Mouse (Mus musculus): ENCODE measurements around the gene Inha. TPM values are rescaled to one million over a fixed set of nuclear protein-coding genes. Genes with fewer than 3 reads are reported as not detected.
A peak's percentile ranks its signal among the peaks of the same experiment; 100 is the strongest.

Gene Inha
- polyA plus RNA-seq, 1 experiment = 5.5 TPM

GRCm38 (mm10) chr1:75538597-75539190 is 31.8 kb downstream of the Inha start:
- Histone ChIP-seq H3K4me1 (ENCODE audit: control insufficient read depth, insufficient read depth, low read length) (no peaks in the 10 kb centered on the region), H3K4me3 (ENCODE audit: insufficient read depth, low read length) (no peak overlapping the region), H3K27ac (ENCODE audit: insufficient read depth, low read length) (no peak overlapping the region)
- TF ChIP-seq POLR2A (IDR thresholded peaks at IDR 0.05; ENCODE audit: low read depth, low read length) = no peak
- TF ChIP-seq CTCF (IDR thresholded peaks at IDR 0.05; ENCODE audit: borderline replicate concordance, insufficient read depth, low read length) = no peak

GRCm38 (mm10) chr1:75541496-75541895 is 34.6 kb downstream of the Inha start:
- Histone ChIP-seq H3K27ac (ENCODE audit: insufficient read depth, low read length) (no peak overlapping the region), H3K4me3 (ENCODE audit: insufficient read depth, low read length) (no peak overlapping the region), H3K4me1 (ENCODE audit: control insufficient read depth, insufficient read depth, low read length) (no peaks in the 10 kb centered on the region)
- no peak for TF ChIP-seq POLR2A (IDR thresholded peaks at IDR 0.05; ENCODE audit: low read depth, low read length)
- TF ChIP-seq CTCF (IDR thresholded peaks at IDR 0.05; ENCODE audit: borderline replicate concordance, insufficient read depth, low read length) = no peak

GRCm38 (mm10) chr1:75544351-75544750 is 37.5 kb downstream of the Inha start:
- TF ChIP-seq CTCF (IDR thresholded peaks at IDR 0.05; ENCODE audit: borderline replicate concordance, insufficient read depth, low read length) (no peak), POLR2A (IDR thresholded peaks at IDR 0.05; ENCODE audit: low read depth, low read length) (no peak)
- no peak overlapping the region for H3K27ac ChIP-seq (ENCODE audit: insufficient read depth, low read length)
- H3K4me3 ChIP-seq (ENCODE audit: insufficient read depth, low read length) = no peak overlapping the region
- no peaks in the 10 kb centered on the region for H3K4me1 ChIP-seq (ENCODE audit: control insufficient read depth, insufficient read depth, low read length)

- Histone ChIP-seq H3K27ac (ENCODE audit: insufficient read depth, low read length) (no peak within 1 kb of the TSS), H3K4me1 (ENCODE audit: control insufficient read depth, insufficient read depth, low read length) (no peaks in the 10 kb centered on the region), H3K4me3 (ENCODE audit: insufficient read depth, low read length) (peak within 1 kb of the TSS; percentile 68)
- no peak for TF ChIP-seq CTCF (IDR thresholded peaks at IDR 0.05; ENCODE audit: borderline replicate concordance, insufficient read depth, low read length)
- TF ChIP-seq POLR2A (IDR thresholded peaks at IDR 0.05; ENCODE audit: low read depth, low read length) = peak; percentile 59
These were observed 39.4 kb downstream of the Inha start, which contains the start of gene Slc4a3 for GRCm38 (mm10) chr1:75545965-75546956. Gene Slc4a3 (plus strand): TSS chr1:75546266.

GRCm38 (mm10) chr1:75547351-75547750 is 40.5 kb downstream of the Inha start:
- H3K27ac ChIP-seq (ENCODE audit: insufficient read depth, low read length) = no peak overlapping the region
- H3K4me3 ChIP-seq (ENCODE audit: insufficient read depth, low read length) = no peak overlapping the region
- TF ChIP-seq POLR2A (IDR thresholded peaks at IDR 0.05; ENCODE audit: low read depth, low read length) (no peak), CTCF (IDR thresholded peaks at IDR 0.05; ENCODE audit: borderline replicate concordance, insufficient read depth, low read length) (no peak)
- H3K4me1 ChIP-seq (ENCODE audit: control insufficient read depth, insufficient read depth, low read length) = no peaks in the 10 kb centered on the region

GRCm38 (mm10) chr1:75548083-75548482 is 41.2 kb downstream of the Inha start:
- TF ChIP-seq CTCF (IDR thresholded peaks at IDR 0.05; ENCODE audit: borderline replicate concordance, insufficient read depth, low read length) (no peak), POLR2A (IDR thresholded peaks at IDR 0.05; ENCODE audit: low read depth, low read length) (no peak)
- no peak overlapping the region for H3K27ac ChIP-seq (ENCODE audit: insufficient read depth, low read length)
- no peak overlapping the region for H3K4me3 ChIP-seq (ENCODE audit: insufficient read depth, low read length)
- H3K4me1 ChIP-seq (ENCODE audit: control insufficient read depth, insufficient read depth, low read length) = no peaks in the 10 kb centered on the region

GRCm38 (mm10) chr1:75548871-75549270 is 42.0 kb downstream of the Inha start:
- Histone ChIP-seq H3K4me3 (ENCODE audit: insufficient read depth, low read length) (no peak overlapping the region), H3K4me1 (ENCODE audit: control insufficient read depth, insufficient read depth, low read length) (no peaks in the 10 kb centered on the region), H3K27ac (ENCODE audit: insufficient read depth, low read length) (no peak overlapping the region)
- TF ChIP-seq CTCF (IDR thresholded peaks at IDR 0.05; ENCODE audit: borderline replicate concordance, insufficient read depth, low read length) = no peak
- TF ChIP-seq POLR2A (IDR thresholded peaks at IDR 0.05; ENCODE audit: low read depth, low read length) = no peak

GRCm38 (mm10) chr1:75549289-75550279 is 42.7 kb downstream of the Inha start:
- TF ChIP-seq POLR2A (IDR thresholded peaks at IDR 0.05; ENCODE audit: low read depth, low read length) = no peak
- TF ChIP-seq CTCF (IDR thresholded peaks at IDR 0.05; ENCODE audit: borderline replicate concordance, insufficient read depth, low read length) = no peak
- Histone ChIP-seq H3K4me3 (ENCODE audit: insufficient read depth, low read length) (no peak overlapping the region), H3K27ac (ENCODE audit: insufficient read depth, low read length) (no peak overlapping the region), H3K4me1 (ENCODE audit: control insufficient read depth, insufficient read depth, low read length) (no peaks in the 10 kb centered on the region)

GRCm38 (mm10) chr1:75550586-75550985 is 43.7 kb downstream of the Inha start:
- no peak overlapping the region for H3K27ac ChIP-seq (ENCODE audit: insufficient read depth, low read length)
- no peak overlapping the region for H3K4me3 ChIP-seq (ENCODE audit: insufficient read depth, low read length)
- H3K4me1 ChIP-seq (ENCODE audit: control insufficient read depth, insufficient read depth, low read length) = no peaks in the 10 kb centered on the region
- TF ChIP-seq CTCF (IDR thresholded peaks at IDR 0.05; ENCODE audit: borderline replicate concordance, insufficient read depth, low read length) = no peak
- no peak for TF ChIP-seq POLR2A (IDR thresholded peaks at IDR 0.05; ENCODE audit: low read depth, low read length)
